Mouse (Mus musculus) thymus, postnatal 14 days (tissue): ENCODE measurements around the gene Gpc4.

Experiments used
- DNase-seq: peaks from one replicate; pipeline ENCODE4 v3.0.0; 2021

The Gpc4 gene

GRCm38 (mm10) chrX:52164738-52165554, at the start of gene Gpc4:
Gene Gpc4 (minus strand): TSS chrX:52165252.
- peak; percentile 2 for DNase-seq

GRCm38 (mm10) chrX:52212846-52213245, 47.8 kb upstream of the Gpc4 start:
- no peak for DNase-seq

GRCm38 (mm10) chrX:52199836-52200235, 34.8 kb upstream of the Gpc4 start:
- DNase-seq: no peak

DNA sequence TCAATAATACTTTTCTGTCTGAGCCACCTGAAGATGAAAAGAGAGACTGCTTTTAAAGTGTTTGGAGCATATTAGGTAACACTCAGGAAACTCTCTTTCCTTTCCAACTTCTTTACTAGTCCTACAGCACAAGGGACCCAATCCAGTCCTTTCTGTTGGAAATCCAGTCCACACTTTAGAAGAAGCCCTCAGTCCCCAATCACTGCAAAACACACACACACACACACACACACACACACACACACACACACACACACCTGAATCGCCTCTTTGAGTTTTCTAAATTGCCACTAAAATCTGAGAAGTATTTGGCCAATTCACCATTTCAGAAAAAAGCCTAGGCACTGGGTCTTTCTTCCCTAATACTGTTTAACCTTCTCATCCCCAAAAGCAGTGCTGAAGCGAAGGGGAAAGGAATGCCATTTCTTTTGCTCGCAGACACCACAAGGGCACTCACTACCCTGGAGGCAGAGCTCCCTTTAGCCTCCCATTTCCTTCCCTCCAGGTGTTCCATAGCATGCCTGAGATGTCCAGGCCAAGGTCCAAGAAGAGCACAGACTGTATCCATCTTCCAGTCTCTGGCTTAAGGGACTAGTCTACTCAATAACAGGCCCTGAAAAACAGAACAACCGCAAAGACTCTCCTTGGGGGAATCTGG, 28.4 kb upstream of the Gpc4 start:
- no peak for DNase-seq

DNA sequence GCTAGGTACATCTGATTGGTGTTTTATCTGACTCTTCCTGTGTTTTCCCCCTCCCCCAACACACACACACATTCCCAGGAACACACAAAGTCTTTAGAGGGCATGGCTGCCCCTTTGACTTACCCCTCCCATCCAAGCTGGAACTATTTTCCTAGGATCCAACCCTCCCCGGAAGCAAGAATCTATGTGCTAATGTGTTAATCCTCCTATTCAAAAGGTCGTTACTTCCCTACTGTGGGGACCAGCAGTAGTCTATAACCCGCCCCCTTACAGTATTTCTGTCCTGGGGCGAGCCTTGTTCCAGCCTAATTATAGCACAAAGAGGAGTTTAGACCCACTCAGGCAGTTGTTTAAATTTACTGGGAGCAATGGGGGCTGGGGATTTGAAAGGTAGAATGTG, 24.0 kb upstream of the Gpc4 start:
- DNase-seq: no peak

DNA sequence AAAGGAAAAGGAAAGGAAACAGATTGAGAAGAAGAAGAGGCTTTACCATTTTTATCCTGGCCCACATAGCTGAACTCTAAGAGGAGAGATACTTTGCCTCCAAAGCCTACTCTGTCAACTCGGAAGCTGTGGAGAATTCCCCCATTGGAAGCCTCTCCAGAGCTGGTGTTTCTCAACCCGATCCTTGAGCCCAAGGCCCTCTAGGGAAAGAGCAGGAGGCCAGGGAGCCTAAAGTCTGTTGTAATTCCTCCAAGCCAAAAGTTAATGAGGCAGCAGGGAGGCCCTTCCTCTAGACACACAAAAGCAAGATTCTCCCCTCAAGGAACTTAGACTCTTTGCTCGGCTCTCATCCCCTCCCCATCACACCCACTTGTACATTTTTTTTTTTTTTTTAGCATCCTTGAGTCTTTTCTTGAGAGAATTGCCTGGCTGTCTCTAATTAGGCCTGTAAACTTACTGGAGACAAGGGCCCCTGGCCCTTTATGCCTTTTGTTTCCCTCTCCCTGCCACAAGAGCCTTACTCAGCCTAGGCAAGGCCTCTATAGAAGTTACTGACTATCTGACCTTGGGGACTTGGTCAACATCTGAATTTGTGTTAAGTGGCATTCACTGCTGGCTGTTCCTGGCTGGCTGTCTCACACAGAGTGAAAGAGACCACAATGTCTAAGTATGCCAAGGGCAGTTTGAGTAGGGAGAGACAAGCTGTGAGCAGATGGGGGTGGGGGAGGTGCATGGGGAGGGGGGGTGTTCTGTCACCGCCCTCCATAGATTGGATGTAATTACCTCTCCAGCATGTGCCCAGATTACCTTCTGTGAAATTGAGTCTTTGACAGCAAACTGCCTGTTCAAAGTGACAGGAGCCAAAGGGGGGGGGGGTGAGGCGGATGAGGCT, 18.7 kb upstream of the Gpc4 start:
- no peak for DNase-seq

GRCm38 (mm10) chrX:52181401-52181800, 16.3 kb upstream of the Gpc4 start:
- DNase-seq: no peak

- no peak for DNase-seq
Measured at GRCm38 (mm10) chrX:52177067-52177466, 12.0 kb upstream of the Gpc4 start.

GRCm38 (mm10) chrX:52167519-52168244, 2.6 kb upstream of the Gpc4 start:
- DNase-seq: no peak

GRCm38 (mm10) chrX:52165555-52165938, 495 bp upstream of the Gpc4 start:
- DNase-seq: no peak

- no peak for DNase-seq
Measured at GRCm38 (mm10) chrX:52164134-52164737, 816 bp downstream of the Gpc4 start.

DNA sequence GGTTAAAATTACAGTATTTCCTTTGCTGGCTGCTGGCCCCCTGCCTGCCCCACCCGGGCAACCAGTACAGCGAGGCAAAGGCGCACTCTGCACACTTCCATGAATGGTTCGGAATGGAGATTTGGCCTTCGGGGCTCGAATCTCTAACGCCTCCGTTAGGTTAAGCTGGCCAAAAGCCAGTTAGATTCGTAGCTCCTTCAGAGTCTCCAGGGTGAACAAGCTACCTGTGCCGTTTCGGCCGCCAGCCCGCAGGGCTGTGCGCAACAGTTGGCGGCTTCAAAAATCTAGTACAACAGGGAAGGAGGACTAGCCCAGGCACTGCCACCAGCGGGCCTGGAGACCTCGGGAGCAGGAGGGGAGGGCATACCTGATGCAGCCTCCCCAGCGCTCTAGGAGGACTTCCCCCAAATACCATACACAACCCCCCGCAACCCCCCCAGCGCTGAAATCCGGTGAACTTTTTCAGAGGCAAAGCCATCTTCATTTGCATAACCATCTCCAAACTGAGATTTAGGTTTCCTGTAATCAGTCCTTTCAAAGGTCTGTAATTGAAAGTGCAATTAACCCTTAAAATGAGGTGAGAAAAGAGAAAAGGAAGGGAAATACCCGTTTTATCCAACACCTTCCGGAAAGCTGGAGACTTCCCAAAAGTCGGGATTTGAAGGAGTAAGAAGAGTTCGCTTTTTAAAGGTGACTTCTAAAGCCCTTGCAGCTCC, 1.5 kb downstream of the Gpc4 start:
- no peak for DNase-seq

- no peak for DNase-seq
Measured at GRCm38 (mm10) chrX:52162756-52163155, 2.3 kb downstream of the Gpc4 start.

GRCm38 (mm10) chrX:52162206-52162605, 2.8 kb downstream of the Gpc4 start:
- no peak for DNase-seq

GRCm38 (mm10) chrX:52159621-52160020, 5.4 kb downstream of the Gpc4 start:
- DNase-seq: no peak

DNA sequence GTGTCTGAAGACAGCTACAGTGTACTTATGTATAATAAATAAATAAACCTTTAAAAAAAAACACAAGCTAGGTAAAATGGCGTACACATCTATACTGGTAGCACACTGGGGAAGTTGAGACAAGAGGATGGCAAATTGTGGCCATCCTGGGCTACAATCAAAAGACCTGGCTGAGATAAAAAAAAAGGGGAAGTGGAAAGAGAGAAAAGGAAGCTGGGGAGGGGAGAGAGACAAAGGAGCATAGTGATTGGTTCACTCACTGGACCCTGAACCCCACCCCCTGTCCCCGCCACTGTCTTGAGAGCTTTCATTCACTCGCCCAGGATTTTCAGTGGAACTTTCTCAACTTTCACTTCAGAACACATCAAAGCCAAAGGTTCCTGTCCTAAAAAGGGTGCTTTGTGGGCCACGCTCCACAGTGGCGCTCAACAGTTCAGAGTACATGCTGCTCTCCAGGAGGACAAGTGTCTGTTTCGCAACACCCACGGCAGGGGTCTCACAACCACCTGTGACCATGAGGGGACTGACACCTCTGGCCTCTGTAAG, 9.6 kb downstream of the Gpc4 start:
- DNase-seq: no peak

- no peak for DNase-seq
Measured at GRCm38 (mm10) chrX:52154821-52155220, 10.2 kb downstream of the Gpc4 start.

GRCm38 (mm10) chrX:52153451-52153850, 11.6 kb downstream of the Gpc4 start:
- no peak for DNase-seq

DNA sequence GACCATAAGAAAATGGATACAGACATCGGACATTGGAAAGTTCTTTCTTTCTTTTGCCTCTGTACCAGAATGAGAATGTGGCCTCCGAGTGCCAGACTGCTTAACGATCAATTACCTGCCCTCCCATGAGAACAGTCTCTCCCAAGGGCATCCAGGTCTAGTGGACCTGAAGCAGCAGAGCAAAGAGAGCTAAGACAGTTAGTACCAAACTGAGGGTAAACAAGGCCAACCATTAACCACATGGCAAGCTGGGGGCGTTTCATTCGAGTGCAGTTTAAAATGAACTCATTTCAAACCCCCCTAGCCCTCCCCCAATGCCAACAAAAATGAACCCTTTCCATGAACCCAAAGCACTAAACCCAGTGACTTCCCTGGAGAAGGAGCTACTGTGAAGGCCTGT, 12.1 kb downstream of the Gpc4 start:
- no peak for DNase-seq

DNA sequence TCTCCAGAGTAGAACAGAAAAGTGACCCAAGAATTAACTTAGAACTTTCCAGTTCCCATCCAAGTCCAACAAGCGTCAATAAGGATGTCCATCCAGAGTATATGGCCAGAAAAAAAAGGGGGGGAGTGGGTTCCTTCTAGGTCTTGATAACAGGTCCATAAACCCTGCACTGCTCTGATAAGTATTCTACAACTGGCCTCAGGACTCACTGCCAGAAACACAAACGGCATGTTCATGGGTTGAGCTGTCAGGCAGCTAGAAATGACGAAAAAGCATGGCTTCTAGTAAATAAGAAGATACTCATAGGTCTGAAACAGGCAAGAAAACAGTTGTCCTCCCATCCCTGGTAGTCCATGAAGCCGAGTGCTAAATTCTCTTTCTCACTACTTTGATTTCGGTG, 13.5 kb downstream of the Gpc4 start:
- DNase-seq: no peak

GRCm38 (mm10) chrX:52151100-52151499, 14.0 kb downstream of the Gpc4 start:
- DNase-seq: no peak
